Mouse (Mus musculus) embryonic facial prominence, embryonic 12.5 days (tissue): Measurements from ENCODE around the gene Unkl. TPM values are rescaled to one million over a fixed set of nuclear protein-coding genes. Genes with fewer than 3 reads are reported as not detected.

Source experiments
- ATAC-seq: fragments of 200-750 bp; cut with Nextera tagmentation; 2 replicates; pipeline ENCODE4 v1.8.0; 2017; ENCODE audit not compliant: insufficient number of reproducible peaks, insufficient read depth, low FRiP score, low TSS enrichment
- H3K27ac ChIP-seq: fragments of 300-500 bp; sonication (generic); 2 replicates; pipeline ENCODE4 v1.5.1; 2016; ENCODE audit warnings: mild to moderate bottlenecking
- H3K27me3 ChIP-seq: fragments of 300-500 bp; sonication (generic); 2 replicates; pipeline ENCODE4 v1.6.1; 2016; ENCODE audit warnings: mild to moderate bottlenecking, moderate library complexity
- H3K36me3 ChIP-seq: fragments of 300-500 bp; sonication (generic); 2 replicates; pipeline ENCODE4 v1.6.1; 2016; ENCODE audit warnings: mild to moderate bottlenecking
- H3K4me1 ChIP-seq: fragments of 300-500 bp; sonication (generic); 2 replicates; pipeline ENCODE4 v1.6.1; 2016
- H3K4me2 ChIP-seq: fragments of 300-500 bp; sonication (generic); replicated peaks from 2 replicates; pipeline ENCODE4 v1.6.1; 2016; ENCODE audit warnings: mild to moderate bottlenecking, moderate library complexity
- H3K4me3 ChIP-seq: fragments of 300-500 bp; sonication (generic); 2 replicates; pipeline ENCODE4 v1.5.1; 2016; ENCODE audit warnings: mild to moderate bottlenecking
- H3K9ac ChIP-seq: fragments of 300-500 bp; sonication (generic); 2 replicates; pipeline ENCODE4 v1.6.1; 2016; ENCODE audit warnings: mild to moderate bottlenecking, moderate library complexity
- H3K9me3 ChIP-seq: fragments of 300-500 bp; sonication (generic); 2 replicates; pipeline ENCODE4 v1.6.1; 2016; ENCODE audit warnings: mild to moderate bottlenecking, moderate library complexity
- WGBS: fragments of 180-500 bp; shearing (Covaris S2); methylation state at CpG from one replicate; pipeline ENCODE4 v1.1.7; 2016; 5-methylcytosine and 5-hydroxymethylcytosine counted together
- polyA plus RNA-seq: library from polyadenylated mRNA; unstranded; fragments of >200 nt; fragmentation: Nextera tagmentation; extraction: Ambion mirVana; gene quantifications from 2 replicates; pipeline ENCODE4 v1.2.1, GENCODE M21; 2016

The Unkl gene
- polyA plus RNA-seq, 1 experiment from 2014 or later = 12.9 TPM

DNA sequence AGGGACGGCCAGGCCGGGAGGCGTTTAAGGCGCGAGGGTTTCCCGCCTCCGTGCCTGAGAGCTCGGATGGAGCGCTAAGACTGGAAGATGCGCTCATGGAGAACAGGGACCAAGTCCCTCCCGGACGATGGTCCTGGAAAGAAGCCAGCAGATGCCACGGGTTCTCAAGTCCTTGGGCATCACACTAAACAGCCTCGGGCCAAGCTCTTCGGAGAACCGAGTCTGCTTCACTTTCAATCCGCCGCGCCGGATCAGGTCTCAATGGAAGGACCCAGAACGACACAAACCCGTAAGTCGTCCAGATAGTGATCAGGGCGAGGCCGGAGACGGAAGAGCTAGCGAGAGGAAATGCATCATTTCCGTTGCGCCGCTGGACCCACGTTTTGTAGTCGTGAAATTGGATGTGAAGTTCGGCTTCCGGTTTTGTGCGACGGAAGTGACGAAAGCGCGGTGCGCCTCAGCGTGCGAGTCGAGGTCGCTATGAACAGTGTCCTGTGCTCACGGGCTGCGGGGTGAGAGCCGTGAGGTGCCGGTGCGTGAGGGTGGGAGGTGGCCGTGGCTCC, 4.0 kb upstream of the Unkl start, which contains the start of gene BC003965:
Gene BC003965, plus strand, starts transcription at position 426 of the 563 bp plus-strand sequence.
- Histone ChIP-seq H3K9me3 (no peaks in the 10 kb centered on the region), H3K36me3 (no peaks in the 10 kb centered on the region), H3K27ac (peak within 1 kb of the TSS; percentile 84), H3K4me1 (peaks cover 14% of the 10 kb centered on the region), H3K4me2 (peak within 1 kb of the TSS; percentile 98), H3K27me3 (no peaks in the 10 kb centered on the region), H3K4me3 (peak within 1 kb of the TSS; percentile 98), H3K9ac (peak within 1 kb of the TSS; percentile 90)
- under 1% methylated on average over 50 of the region's 50 CpGs for WGBS
- ATAC-seq = peak; percentile 58

GRCm38 (mm10) chr17:25184961-25185360, 3.2 kb upstream of the Unkl start:
- Histone ChIP-seq H3K4me1 (peaks cover 22% of the 10 kb centered on the region), H3K27me3 (no peaks in the 10 kb centered on the region), H3K4me2 (peak overlapping the region; percentile 98), H3K9me3 (no peaks in the 10 kb centered on the region), H3K27ac (peak overlapping the region; percentile 84; the same call in 1 of the 2 replicates), H3K36me3 (no peaks in the 10 kb centered on the region), H3K9ac (peak overlapping the region; percentile 90), H3K4me3 (peak overlapping the region; percentile 98)
- ATAC-seq = no peak
- 7% methylated on average over 17 of the region's 17 CpGs for WGBS

- ATAC-seq = no peak
- Histone ChIP-seq H3K4me1 (peaks cover 22% of the 10 kb centered on the region), H3K4me3 (peak overlapping the region; percentile 100), H3K9ac (peak overlapping the region; percentile 90), H3K27ac (peak overlapping the region; percentile 88), H3K4me2 (peak overlapping the region; percentile 90), H3K27me3 (no peaks in the 10 kb centered on the region), H3K9me3 (no peaks in the 10 kb centered on the region), H3K36me3 (peaks cover 10% of the 10 kb centered on the region)
- 6% methylated on average over 11 of the region's 11 CpGs for WGBS
These were observed 430 bp upstream of the Unkl start for GRCm38 (mm10) chr17:25187784-25188149.

GRCm38 (mm10) chr17:25189091-25189490, 894 bp downstream of the Unkl start:
- WGBS = 3% methylated on average over 16 of the region's 16 CpGs
- no peak overlapping the region for H3K27ac ChIP-seq
- peak overlapping the region; percentile 90 for H3K9ac ChIP-seq
- peaks cover 14% of the 10 kb centered on the region for H3K36me3 ChIP-seq
- no peaks in the 10 kb centered on the region for H3K27me3 ChIP-seq
- H3K4me2 ChIP-seq = peak overlapping the region; percentile 90
- no peaks in the 10 kb centered on the region for H3K9me3 ChIP-seq
- H3K4me1 ChIP-seq = peaks cover 22% of the 10 kb centered on the region
- ATAC-seq = no peak
- H3K4me3 ChIP-seq = peak overlapping the region; percentile 100

GRCm38 (mm10) chr17:25202401-25202800, 14.2 kb downstream of the Unkl start:
- WGBS = 91% methylated on average over 4 of the region's 4 CpGs
- ATAC-seq = no peak
- H3K4me1 ChIP-seq = no peaks in the 10 kb centered on the region
- no peak overlapping the region for H3K27ac ChIP-seq
- no peak overlapping the region for H3K4me2 ChIP-seq
- H3K4me3 ChIP-seq = no peak overlapping the region
- no peak overlapping the region for H3K9ac ChIP-seq
- no peaks in the 10 kb centered on the region for H3K9me3 ChIP-seq
- H3K27me3 ChIP-seq = no peaks in the 10 kb centered on the region
- peaks cover 67% of the 10 kb centered on the region for H3K36me3 ChIP-seq

GRCm38 (mm10) chr17:25210006-25210405, 21.8 kb downstream of the Unkl start:
- no peaks in the 10 kb centered on the region for H3K4me1 ChIP-seq
- H3K27ac ChIP-seq = no peak overlapping the region
- 98% methylated on average over 4 of the region's 4 CpGs for WGBS
- H3K36me3 ChIP-seq = peaks cover 89% of the 10 kb centered on the region
- H3K4me2 ChIP-seq = no peak overlapping the region
- no peak overlapping the region for H3K9ac ChIP-seq
- H3K9me3 ChIP-seq = no peaks in the 10 kb centered on the region
- ATAC-seq = no peak
- no peaks in the 10 kb centered on the region for H3K27me3 ChIP-seq
- no peak overlapping the region for H3K4me3 ChIP-seq

- no peak for ATAC-seq
- no peaks in the 10 kb centered on the region for H3K4me1 ChIP-seq
- H3K9ac ChIP-seq = no peak overlapping the region
- H3K36me3 ChIP-seq = peaks cover 88% of the 10 kb centered on the region
- no peak overlapping the region for H3K4me3 ChIP-seq
- H3K27me3 ChIP-seq = no peaks in the 10 kb centered on the region
- 85% methylated on average over 15 of the region's 15 CpGs for WGBS
- H3K4me2 ChIP-seq = no peak overlapping the region
- H3K9me3 ChIP-seq = no peaks in the 10 kb centered on the region
- no peak overlapping the region for H3K27ac ChIP-seq
These were observed 22.7 kb downstream of the Unkl start for GRCm38 (mm10) chr17:25210680-25211466.

DNA sequence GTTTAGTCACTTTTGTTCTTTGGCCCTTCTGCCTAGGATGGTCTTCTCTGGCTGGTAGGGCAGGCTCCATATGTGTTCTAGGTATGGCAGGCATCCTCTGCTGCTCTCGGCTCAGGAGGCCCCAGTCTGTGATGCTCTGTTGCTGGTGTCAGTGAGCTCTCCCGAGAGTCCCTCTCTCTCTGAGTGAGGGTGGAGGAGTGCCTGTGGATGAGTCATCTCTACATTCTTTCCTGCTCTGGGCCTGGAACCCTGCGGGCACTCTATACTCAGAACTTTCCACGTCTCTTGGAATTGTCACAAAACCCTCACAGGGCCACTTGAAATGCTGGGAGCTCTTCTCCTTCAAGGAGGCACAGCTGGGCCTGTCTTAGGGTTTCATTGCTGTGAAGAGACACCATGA, 23.5 kb downstream of the Unkl start:
- H3K4me1 ChIP-seq = no peaks in the 10 kb centered on the region
- no peaks in the 10 kb centered on the region for H3K9me3 ChIP-seq
- H3K9ac ChIP-seq = no peak overlapping the region
- H3K36me3 ChIP-seq = peaks cover 88% of the 10 kb centered on the region
- no peak overlapping the region for H3K4me2 ChIP-seq
- H3K27me3 ChIP-seq = no peaks in the 10 kb centered on the region
- H3K4me3 ChIP-seq = no peak overlapping the region
- ATAC-seq = no peak
- no peak overlapping the region for H3K27ac ChIP-seq
- 91% methylated on average over 4 of the region's 4 CpGs for WGBS

DNA sequence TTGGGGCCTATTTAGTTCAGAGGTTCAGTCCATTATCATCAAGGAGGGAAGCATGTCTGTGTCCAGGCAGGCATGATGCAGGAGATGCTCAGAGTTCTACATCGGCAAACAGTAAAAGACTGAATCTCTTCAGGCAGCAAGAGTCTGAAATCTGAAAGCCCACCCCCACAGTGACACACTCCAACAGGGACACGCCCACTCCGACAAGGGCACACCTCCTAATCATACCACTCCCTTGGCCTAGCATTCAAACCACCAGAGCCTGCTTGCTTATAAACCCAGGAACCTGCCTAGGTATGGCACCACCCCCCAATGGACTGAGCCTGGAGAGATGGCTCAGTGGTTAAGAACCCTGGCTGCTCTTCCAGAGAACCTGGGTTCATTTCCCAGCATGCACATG, 27.2 kb downstream of the Unkl start:
- no peak for ATAC-seq
- H3K36me3 ChIP-seq = peaks cover 77% of the 10 kb centered on the region
- 85% methylated on average over 3 of the region's 3 CpGs for WGBS

GRCm38 (mm10) chr17:25218967-25219366, 30.8 kb downstream of the Unkl start:
- H3K4me2 ChIP-seq = no peak overlapping the region
- H3K9ac ChIP-seq = no peak overlapping the region
- no peak overlapping the region for H3K4me3 ChIP-seq
- no peaks in the 10 kb centered on the region for H3K27me3 ChIP-seq
- no peak overlapping the region for H3K27ac ChIP-seq
- 89% methylated on average over 9 of the region's 9 CpGs for WGBS
- ATAC-seq = no peak
- H3K9me3 ChIP-seq = no peaks in the 10 kb centered on the region
- peaks cover 53% of the 10 kb centered on the region for H3K36me3 ChIP-seq
- H3K4me1 ChIP-seq = peaks cover 12% of the 10 kb centered on the region

More for the DNA sequence above, 27.2 kb downstream of the Unkl start:
- H3K4me2 ChIP-seq = no peak overlapping the region
- no peaks in the 10 kb centered on the region for H3K4me1 ChIP-seq
- no peaks in the 10 kb centered on the region for H3K9me3 ChIP-seq
- no peak overlapping the region for H3K9ac ChIP-seq
- H3K27ac ChIP-seq = no peak overlapping the region
- no peaks in the 10 kb centered on the region for H3K27me3 ChIP-seq
- no peak overlapping the region for H3K4me3 ChIP-seq

- Histone ChIP-seq H3K36me3 (peaks cover 46% of the 10 kb centered on the region), H3K4me1 (peaks cover 12% of the 10 kb centered on the region), H3K4me3 (no peak overlapping the region), H3K9ac (no peak overlapping the region; the same call in 1 of the 2 replicates), H3K9me3 (no peaks in the 10 kb centered on the region), H3K4me2 (no peak overlapping the region), H3K27me3 (no peaks in the 10 kb centered on the region), H3K27ac (no peak overlapping the region)
- 90% methylated on average over 15 of the region's 15 CpGs for WGBS
- no peak for ATAC-seq
These were observed 31.5 kb downstream of the Unkl start for GRCm38 (mm10) chr17:25219492-25220295.
